Mouse (Mus musculus) B cell, adult 62 days (primary cell): ENCODE measurements around the gene Gm28998. TPM values are rescaled to one million over a fixed set of nuclear protein-coding genes. Genes with fewer than 3 reads are reported as not detected.

Source experiments
- total RNA-seq: library from RNA; stranded (reverse); gene quantifications from 4 replicates; pipeline ENCODE4 v1.2.4, GENCODE M21; 2023

The Gm28998 gene
- not detected in 4 replicates for total RNA-seq

DNA sequence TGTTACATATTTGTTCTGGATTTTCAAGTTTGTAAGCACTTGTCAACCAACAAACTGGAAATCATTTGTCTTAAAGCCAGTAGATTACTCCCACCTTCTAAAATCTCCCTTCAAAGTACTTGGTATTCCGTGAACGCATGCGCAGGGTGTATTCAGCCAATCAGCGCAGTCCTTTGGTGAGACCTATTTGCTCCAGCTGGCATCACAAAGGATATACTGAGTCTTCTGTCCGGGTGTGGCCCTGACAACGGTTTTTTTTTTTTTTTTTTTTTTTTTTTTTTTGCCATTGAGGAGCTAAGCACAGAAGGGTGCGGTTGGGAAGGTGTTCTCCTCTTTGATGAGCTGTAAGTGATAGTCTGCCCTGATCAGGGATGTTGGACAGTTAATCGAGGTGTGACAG is at the start of gene Gm28998:
Gene Gm28998 (plus strand): TSS at position 301 of the 400 bp plus-strand sequence.

Other genes starting within 250 kb of the Gm28998 start
- 0.16 TPM in 1 of 4 replicates, not detected in the others for gene Gm21244, start 84.5 kb upstream of the Gm28998 start, total RNA-seq
- not detected in 4 replicates for gene Gm21788, start 151.2 kb downstream of the Gm28998 start, total RNA-seq